Mouse (Mus musculus) kidney, embryonic 15.5 days (tissue): ENCODE results near the gene Cdk19. TPM values are rescaled to one million over a fixed set of nuclear protein-coding genes. Genes with fewer than 3 reads are reported as not detected.

Source experiments
- ATAC-seq: fragments of 200-750 bp; cut with Nextera tagmentation; replicated peaks from 2 replicates; pipeline ENCODE4 v1.8.0; 2017; ENCODE audit warnings: moderate TSS enrichment; ENCODE audit not compliant: low FRiP score
- H3K27ac ChIP-seq: fragments of 300-500 bp; sonication (generic); 2 replicates; pipeline ENCODE4 v1.5.1; 2015; ENCODE audit warnings: mild to moderate bottlenecking, inconsistent platforms
- H3K27me3 ChIP-seq: fragments of 300-500 bp; sonication (generic); 2 replicates; pipeline ENCODE4 v1.6.1; 2015; ENCODE audit warnings: inconsistent platforms
- H3K36me3 ChIP-seq: fragments of 300-500 bp; sonication (generic); 2 replicates; pipeline ENCODE4 v1.6.1; 2015; ENCODE audit warnings: inconsistent platforms
- H3K4me1 ChIP-seq: fragments of 300-500 bp; sonication (generic); 2 replicates; pipeline ENCODE4 v1.6.1; 2015; ENCODE audit warnings: inconsistent platforms
- H3K4me2 ChIP-seq: fragments of 300-500 bp; sonication (generic); 2 replicates; pipeline ENCODE4 v1.6.1; 2015; ENCODE audit warnings: moderate library complexity, mild to moderate bottlenecking, inconsistent platforms
- H3K4me3 ChIP-seq: fragments of 300-500 bp; sonication (generic); replicated peaks from 2 replicates; pipeline ENCODE4 v1.5.1; 2015; ENCODE audit warnings: mild to moderate bottlenecking, inconsistent platforms
- H3K9ac ChIP-seq: fragments of 300-500 bp; sonication (generic); 2 replicates; pipeline ENCODE4 v1.6.1; 2015; ENCODE audit warnings: mild to moderate bottlenecking, inconsistent platforms
- H3K9me3 ChIP-seq: fragments of 300-500 bp; sonication (generic); replicated peaks from 2 replicates; pipeline ENCODE4 v1.6.1; 2016; ENCODE audit warnings: inconsistent platforms
- WGBS: fragments of 180-500 bp; shearing (Covaris S2); methylation state at CpG from one replicate; pipeline ENCODE4 v1.1.7; 2015; ENCODE audit warnings: mixed read lengths; 5-methylcytosine and 5-hydroxymethylcytosine counted together
- polyA plus RNA-seq: library from polyadenylated mRNA; unstranded; fragments of >200 nt; fragmentation: Nextera tagmentation; extraction: Ambion mirVana; gene quantifications from 2 replicates; pipeline ENCODE4 v1.2.1, GENCODE M21; 2015

Gene Cdk19
- polyA plus RNA-seq, 1 experiment from 2014 or later: 8.5 TPM

- Histone ChIP-seq H3K4me1 (no peaks in the 10 kb centered on the region), H3K27ac (0 out of 2 replicates have a peak overlapping the region, but pooled peaks have one; percentile 19), H3K9me3 (no peaks in the 10 kb centered on the region), H3K36me3 (peaks cover 51% of the 10 kb centered on the region), H3K4me3 (no peak overlapping the region), H3K9ac (no peak overlapping the region), H3K27me3 (no peaks in the 10 kb centered on the region), H3K4me2 (no peak overlapping the region)
- WGBS: 71% methylated on average over 5 of the region's 5 CpGs
- ATAC-seq: no peak
These were observed 137.3 kb downstream of the Cdk19 start for GRCm38 (mm10) chr10:40476535-40477285.

- Histone ChIP-seq H3K4me1 (no peaks in the 10 kb centered on the region), H3K27ac (0 out of 2 replicates have a peak overlapping the region, but pooled peaks have one; percentile 19), H3K9ac (no peak overlapping the region), H3K4me3 (no peak overlapping the region), H3K27me3 (no peaks in the 10 kb centered on the region), H3K4me2 (no peak overlapping the region), H3K9me3 (no peaks in the 10 kb centered on the region), H3K36me3 (peaks cover 52% of the 10 kb centered on the region)
- ATAC-seq: no peak
- 96% methylated on average over 18 of the region's 18 CpGs for WGBS
These were observed 138.2 kb downstream of the Cdk19 start for GRCm38 (mm10) chr10:40477426-40478075.

- WGBS: 96% methylated on average over 3 of the region's 3 CpGs
- Histone ChIP-seq H3K9me3 (no peaks in the 10 kb centered on the region), H3K4me2 (no peak overlapping the region), H3K4me3 (no peak overlapping the region), H3K27ac (no peak overlapping the region), H3K27me3 (no peaks in the 10 kb centered on the region), H3K36me3 (peaks cover 47% of the 10 kb centered on the region), H3K4me1 (no peaks in the 10 kb centered on the region), H3K9ac (no peak overlapping the region)
- ATAC-seq: no peak
These were observed 139.3 kb downstream of the Cdk19 start for GRCm38 (mm10) chr10:40478626-40479025.

- Histone ChIP-seq H3K4me2 (no peak overlapping the region), H3K4me3 (no peak overlapping the region), H3K27ac (no peak overlapping the region), H3K9ac (no peak overlapping the region), H3K9me3 (no peaks in the 10 kb centered on the region), H3K27me3 (no peaks in the 10 kb centered on the region), H3K36me3 (peaks cover 47% of the 10 kb centered on the region), H3K4me1 (no peaks in the 10 kb centered on the region)
- ATAC-seq: no peak
- WGBS: 84% methylated on average over 1 of the region's 1 CpGs
These were observed 139.9 kb downstream of the Cdk19 start for GRCm38 (mm10) chr10:40479216-40479615.

- no peak overlapping the region for H3K4me3 ChIP-seq
- H3K9me3 ChIP-seq: no peaks in the 10 kb centered on the region
- no peak overlapping the region for H3K27ac ChIP-seq
- no peak for ATAC-seq
- H3K9ac ChIP-seq: no peak overlapping the region
- WGBS: 68% methylated on average over 8 of the region's 8 CpGs
- peaks cover 42% of the 10 kb centered on the region for H3K36me3 ChIP-seq
- H3K4me2 ChIP-seq: no peak overlapping the region
- H3K4me1 ChIP-seq: no peaks in the 10 kb centered on the region
- H3K27me3 ChIP-seq: no peaks in the 10 kb centered on the region
These were observed 140.3 kb downstream of the Cdk19 start for GRCm38 (mm10) chr10:40479621-40480193.

- WGBS: 76% methylated on average over 3 of the region's 3 CpGs
- no peak for ATAC-seq
- Histone ChIP-seq H3K9me3 (no peaks in the 10 kb centered on the region), H3K27ac (no peak overlapping the region), H3K4me3 (no peak overlapping the region), H3K9ac (no peak overlapping the region), H3K4me2 (no peak overlapping the region), H3K27me3 (no peaks in the 10 kb centered on the region), H3K36me3 (peaks cover 32% of the 10 kb centered on the region), H3K4me1 (no peaks in the 10 kb centered on the region)
These were observed 142.2 kb downstream of the Cdk19 start for GRCm38 (mm10) chr10:40481534-40481933.

GRCm38 (mm10) chr10:40482285-40482684 is 142.9 kb downstream of the Cdk19 start:
- Histone ChIP-seq H3K36me3 (peaks cover 29% of the 10 kb centered on the region), H3K27ac (no peak overlapping the region), H3K9ac (no peak overlapping the region), H3K4me3 (no peak overlapping the region), H3K27me3 (no peaks in the 10 kb centered on the region), H3K4me2 (no peak overlapping the region), H3K4me1 (no peaks in the 10 kb centered on the region), H3K9me3 (no peaks in the 10 kb centered on the region)
- no peak for ATAC-seq
- WGBS: 84% methylated on average over 6 of the region's 6 CpGs

GRCm38 (mm10) chr10:40489086-40489796 is 149.9 kb downstream of the Cdk19 start:
- H3K4me3 ChIP-seq: no peak overlapping the region
- no peaks in the 10 kb centered on the region for H3K9me3 ChIP-seq
- ATAC-seq: no peak
- H3K27me3 ChIP-seq: no peaks in the 10 kb centered on the region
- 0 out of 2 replicates have a peak, but pooled peaks cover 1% of the 10 kb centered on the region for H3K4me1 ChIP-seq
- WGBS: 89% methylated on average over 6 of the region's 6 CpGs
- H3K4me2 ChIP-seq: no peak overlapping the region
- H3K27ac ChIP-seq: no peak overlapping the region
- no peak overlapping the region for H3K9ac ChIP-seq
- no peaks in the 10 kb centered on the region for H3K36me3 ChIP-seq

GRCm38 (mm10) chr10:40491131-40491530 is 151.8 kb downstream of the Cdk19 start:
- no peak overlapping the region for H3K9ac ChIP-seq
- H3K4me3 ChIP-seq: no peak overlapping the region
- WGBS: 94% methylated on average over 7 of the region's 7 CpGs

GRCm38 (mm10) chr10:40491748-40492147 is 152.4 kb downstream of the Cdk19 start:
- Histone ChIP-seq H3K36me3 (no peaks in the 10 kb centered on the region), H3K27ac (no peak overlapping the region), H3K4me2 (no peak overlapping the region), H3K27me3 (no peaks in the 10 kb centered on the region), H3K4me1 (0 out of 2 replicates have a peak, but pooled peaks cover 4% of the 10 kb centered on the region), H3K9ac (no peak overlapping the region), H3K4me3 (no peak overlapping the region), H3K9me3 (no peaks in the 10 kb centered on the region)
- no peak for ATAC-seq
- 81% methylated on average over 10 of the region's 10 CpGs for WGBS

More at GRCm38 (mm10) chr10:40491131-40491530, 151.8 kb downstream of the Cdk19 start:
- Histone ChIP-seq H3K9me3 (no peaks in the 10 kb centered on the region), H3K4me2 (no peak overlapping the region), H3K4me1 (0 out of 2 replicates have a peak, but pooled peaks cover 4% of the 10 kb centered on the region), H3K27me3 (no peaks in the 10 kb centered on the region), H3K27ac (no peak overlapping the region), H3K36me3 (no peaks in the 10 kb centered on the region)
- no peak for ATAC-seq

- Histone ChIP-seq H3K4me1 (peaks cover 14% of the 10 kb centered on the region), H3K4me3 (no peak overlapping the region), H3K27me3 (no peaks in the 10 kb centered on the region), H3K9ac (no peak overlapping the region), H3K27ac (peak overlapping the region; percentile 43), H3K36me3 (no peaks in the 10 kb centered on the region), H3K9me3 (no peaks in the 10 kb centered on the region), H3K4me2 (no peak overlapping the region)
- WGBS: 68% methylated on average over 9 of the region's 9 CpGs
- ATAC-seq: 0 out of 2 replicates have a peak, but pooled peaks have one; percentile 40
These were observed 155.1 kb downstream of the Cdk19 start for GRCm38 (mm10) chr10:40494181-40495162.
